Mouse (Mus musculus) liver, embryonic 11.5 days (tissue): ENCODE measurements around the gene Rgs8. TPM values are rescaled to one million over a fixed set of nuclear protein-coding genes. Genes with fewer than 3 reads are reported as not detected.

Experiments used
- ATAC-seq: fragments of 200-750 bp; cut with Nextera tagmentation; replicated peaks from 2 replicates; pipeline ENCODE4 v1.8.0; 2017; ENCODE audit warnings: moderate number of reproducible peaks, mild to moderate bottlenecking, moderate TSS enrichment, moderate library complexity; ENCODE audit not compliant: low FRiP score
- DNase-seq: peaks from one replicate; pipeline ENCODE4 v3.0.0-alpha.2; 2017; ENCODE audit warnings: low spot score
- H3K27ac ChIP-seq: fragments of 300-500 bp; sonication (generic); 2 replicates; pipeline ENCODE4 v1.5.1; 2014; ENCODE audit warnings: mild to moderate bottlenecking, low read depth, low read length, control low read depth
- H3K27me3 ChIP-seq: fragments of 300-500 bp; sonication (generic); replicated peaks from 2 replicates; pipeline ENCODE4 v1.6.1; 2014; ENCODE audit warnings: low read length, mixed read lengths; ENCODE audit not compliant: control insufficient read depth, insufficient read depth
- H3K36me3 ChIP-seq: fragments of 300-500 bp; sonication (generic); 2 replicates; pipeline ENCODE4 v1.6.1; 2014; ENCODE audit warnings: mild to moderate bottlenecking, low read length, moderate library complexity, mixed read lengths; ENCODE audit not compliant: control insufficient read depth, insufficient read depth
- H3K4me1 ChIP-seq: fragments of 300-500 bp; sonication (generic); replicated peaks from 2 replicates; pipeline ENCODE4 v1.6.1; 2014; ENCODE audit warnings: low read length, mixed read lengths; ENCODE audit not compliant: control insufficient read depth, insufficient read depth
- H3K4me2 ChIP-seq: fragments of 300-500 bp; sonication (generic); 2 replicates; pipeline ENCODE4 v1.6.1; 2014; ENCODE audit warnings: mild to moderate bottlenecking, control low read depth, moderate library complexity
- H3K4me3 ChIP-seq: fragments of 300-500 bp; sonication (generic); 2 replicates; pipeline ENCODE4 v1.5.1; 2014; ENCODE audit warnings: low read depth, low read length, control low read depth
- H3K9ac ChIP-seq: fragments of 300-500 bp; sonication (generic); 2 replicates; pipeline ENCODE4 v1.6.1; 2014; ENCODE audit warnings: low read depth, low read length, control low read depth
- H3K9me3 ChIP-seq: fragments of 300-500 bp; sonication (generic); 2 replicates; pipeline ENCODE4 v1.6.1; 2016; ENCODE audit warnings: low read length, inconsistent platforms, mixed read lengths; ENCODE audit not compliant: control insufficient read depth
- WGBS: fragments of 180-500 bp; shearing (Covaris S2); extraction: QIAGEN DNeasy Blood & Tissue Kit; methylation state at CpG from one replicate; pipeline ENCODE4 v1.1.7; 2014; 5-methylcytosine and 5-hydroxymethylcytosine counted together
- polyA plus RNA-seq: library from polyadenylated mRNA; unstranded; fragments of >200 nt; fragmentation: Nextera tagmentation; extraction: Ambion mirVana; gene quantifications from 2 replicates; pipeline ENCODE4 v1.2.1, GENCODE M21; 2014

Rgs8 gene
- polyA plus RNA-seq, 1 experiment from 2014 or later, result 0.19 TPM

DNA sequence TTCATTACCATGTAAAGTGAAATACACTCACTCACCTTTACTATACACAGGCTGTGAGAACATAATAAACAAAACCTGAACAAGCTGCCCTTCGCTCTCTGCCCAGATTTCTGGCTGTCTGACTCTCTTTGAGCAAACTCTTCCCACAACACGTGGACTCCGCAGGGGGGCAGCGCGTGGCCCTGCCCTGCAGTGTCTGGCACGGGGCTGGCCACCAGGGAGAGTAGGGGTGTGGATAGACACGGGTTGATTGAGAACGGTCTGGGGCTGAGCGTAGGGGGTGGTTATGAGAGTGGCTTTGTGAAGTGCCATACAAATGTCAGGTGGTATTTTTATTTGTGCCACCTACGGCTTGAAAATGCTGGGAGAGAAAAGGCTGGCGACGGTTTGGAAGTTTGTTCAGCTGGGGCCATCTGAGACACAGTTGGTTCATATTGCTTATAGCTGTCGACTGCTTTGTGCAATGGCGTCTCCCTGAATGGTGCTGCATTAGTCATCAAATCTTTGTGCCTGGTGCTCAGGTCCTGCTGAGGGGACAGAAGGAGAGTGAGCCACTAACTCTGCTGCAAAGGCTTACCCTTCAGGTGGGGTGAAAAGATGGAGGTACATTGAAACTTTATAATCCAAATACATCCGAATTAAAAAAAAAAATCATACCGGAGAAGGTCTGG is 44.9 kb downstream of the Rgs8 start:
- Histone ChIP-seq H3K9ac (no peak overlapping the region), H3K4me2 (no peak overlapping the region), H3K4me1 (no peaks in the 10 kb centered on the region), H3K4me3 (no peak overlapping the region), H3K9me3 (no peaks in the 10 kb centered on the region), H3K27me3 (no peaks in the 10 kb centered on the region), H3K27ac (no peak overlapping the region), H3K36me3 (no peaks in the 10 kb centered on the region)
- ATAC-seq (no peak), DNase-seq (no peak)
- WGBS, result 78% methylated on average over 16 of the region's 16 CpGs

DNA sequence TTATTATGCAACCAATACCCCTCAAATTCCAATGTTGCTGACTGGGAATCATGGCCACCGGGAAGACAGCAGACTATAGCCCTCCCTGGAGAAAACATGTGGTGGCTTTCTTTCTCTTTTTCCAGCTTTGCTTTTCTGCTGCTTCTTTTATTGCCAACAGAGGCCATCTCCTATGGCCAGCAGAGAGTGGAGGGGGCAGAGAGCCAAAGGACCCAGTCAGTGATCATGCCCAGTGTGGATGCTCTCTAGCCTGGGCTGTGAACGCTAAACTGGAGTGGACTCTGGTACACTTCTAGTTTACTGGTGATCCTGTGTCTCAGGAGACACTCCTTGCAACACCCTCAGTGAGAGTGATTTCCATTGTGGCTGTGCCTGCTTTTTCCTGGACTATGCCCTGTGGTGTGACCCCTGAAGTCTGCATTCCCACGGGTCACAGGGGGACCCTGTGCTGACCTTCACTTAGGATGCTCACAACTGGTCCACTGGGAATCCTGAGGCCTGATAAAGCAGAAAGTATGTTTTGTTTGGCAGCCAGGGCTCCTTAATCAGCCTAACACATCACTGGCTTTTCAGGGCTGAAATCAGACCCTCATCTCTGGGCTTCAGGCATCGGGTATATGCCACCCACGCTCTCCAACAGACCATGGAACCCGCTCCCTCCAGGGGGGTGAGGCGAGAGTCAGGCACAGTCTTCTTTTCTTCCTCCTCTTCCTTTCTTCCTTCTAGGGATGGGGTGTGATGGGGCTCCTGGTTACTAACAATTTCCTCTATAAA is 45.7 kb downstream of the Rgs8 start:
- Histone ChIP-seq H3K9me3 (no peaks in the 10 kb centered on the region), H3K36me3 (no peaks in the 10 kb centered on the region), H3K4me1 (no peaks in the 10 kb centered on the region), H3K4me3 (no peak overlapping the region), H3K27ac (no peak overlapping the region), H3K27me3 (no peaks in the 10 kb centered on the region), H3K4me2 (no peak overlapping the region), H3K9ac (no peak overlapping the region)
- 72% methylated on average over 7 of the region's 7 CpGs for WGBS
- ATAC-seq (no peak), DNase-seq (no peak)

DNA sequence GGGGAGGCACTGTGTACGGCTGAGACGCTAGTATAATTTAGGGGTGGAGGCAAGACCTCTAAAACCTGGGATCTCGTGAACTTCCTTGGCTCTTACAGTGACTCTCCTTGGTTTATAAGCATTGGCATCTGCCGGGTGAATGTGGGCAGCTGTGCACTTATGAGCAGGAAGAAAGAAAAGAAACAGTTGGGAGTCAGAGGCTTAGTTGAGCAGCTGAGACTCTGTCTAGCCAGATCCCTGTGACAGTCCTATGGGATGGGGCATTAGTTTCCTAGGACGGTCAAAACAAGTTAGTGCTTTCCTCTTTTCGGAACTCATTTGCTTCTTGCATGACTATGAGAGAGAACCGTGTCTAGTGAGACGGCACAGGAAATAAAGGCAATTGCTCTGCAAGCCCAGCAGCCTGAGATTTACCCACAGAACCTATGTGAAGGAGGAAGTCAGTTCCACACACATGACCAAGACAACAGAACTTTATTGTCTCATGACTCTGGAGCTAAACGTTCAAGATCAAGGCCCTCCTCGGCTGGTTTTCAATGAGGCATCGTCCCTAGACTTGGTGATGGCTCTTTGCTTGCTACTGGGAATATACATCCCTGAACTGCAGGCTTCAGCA is 47.7 kb downstream of the Rgs8 start:
- Histone ChIP-seq H3K9ac (no peak overlapping the region), H3K27ac (no peak overlapping the region), H3K4me3 (no peak overlapping the region), H3K4me2 (no peak overlapping the region), H3K9me3 (no peaks in the 10 kb centered on the region), H3K27me3 (peaks cover 3% of the 10 kb centered on the region; the same call in 1 of the 2 replicates), H3K4me1 (no peaks in the 10 kb centered on the region), H3K36me3 (no peaks in the 10 kb centered on the region)
- ATAC-seq (no peak), DNase-seq (no peak)
- WGBS, result 74% methylated on average over 11 of the region's 11 CpGs

DNA sequence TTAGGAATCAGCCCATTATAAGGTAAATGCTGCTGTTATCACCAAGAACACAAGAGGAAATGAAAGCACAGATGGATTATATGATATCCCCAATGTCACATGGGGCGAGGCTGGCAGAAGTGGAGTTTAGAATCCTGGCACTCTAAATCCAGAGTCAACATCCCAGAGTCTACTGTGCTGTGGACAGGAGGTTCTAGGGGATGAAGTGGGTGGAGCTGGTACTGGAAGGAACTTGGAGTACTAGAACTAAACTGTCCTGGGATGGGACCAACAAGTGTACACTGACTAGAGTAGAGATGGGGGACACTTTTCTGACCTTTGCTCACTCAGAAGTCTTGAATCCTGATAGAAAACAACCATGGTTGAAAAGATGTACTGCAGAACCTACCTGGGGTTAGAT is 48.6 kb downstream of the Rgs8 start:
- no peak overlapping the region for H3K4me3 ChIP-seq
- H3K27me3 ChIP-seq, result peaks cover 3% of the 10 kb centered on the region; the same call in 1 of the 2 replicates
- no peaks in the 10 kb centered on the region for H3K9me3 ChIP-seq
- ATAC-seq (no peak), DNase-seq (no peak)
- 78% methylated on average over 1 of the region's 1 CpGs for WGBS
- H3K4me2 ChIP-seq, result no peak overlapping the region
- no peaks in the 10 kb centered on the region for H3K36me3 ChIP-seq
- H3K9ac ChIP-seq, result no peak overlapping the region
- no peak overlapping the region for H3K27ac ChIP-seq
- no peaks in the 10 kb centered on the region for H3K4me1 ChIP-seq

DNA sequence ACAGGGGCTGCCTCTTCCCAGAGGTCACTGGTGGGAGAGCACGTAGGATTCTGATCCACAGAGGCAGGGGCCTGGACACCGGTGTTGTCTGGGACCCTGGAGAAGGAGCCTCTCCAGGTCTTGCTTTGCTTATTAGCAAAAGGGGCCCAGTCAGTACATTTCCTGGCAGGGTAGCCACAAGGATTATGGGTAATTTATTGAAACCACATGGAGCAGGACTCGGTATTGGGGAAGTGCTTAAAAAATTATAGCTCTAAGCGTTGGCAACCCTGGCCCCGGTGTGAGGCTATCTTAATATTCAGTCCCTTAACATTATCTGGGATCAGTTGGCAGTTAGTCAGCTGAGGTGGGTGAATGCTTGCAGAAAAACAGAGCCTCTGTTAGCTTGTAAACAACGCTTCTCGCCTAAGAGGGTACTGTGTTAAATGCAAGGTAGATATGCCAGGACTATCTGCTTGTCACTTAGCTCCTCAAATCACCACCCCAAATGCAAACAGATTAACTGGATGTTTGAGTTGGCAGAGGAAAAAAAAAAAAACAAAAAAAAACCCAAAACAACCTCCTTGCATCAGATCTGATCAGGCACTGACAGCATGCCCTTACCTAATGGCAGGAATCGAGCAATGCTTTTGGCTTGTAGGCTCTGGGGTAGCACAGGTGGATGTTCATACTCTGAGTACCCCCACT is 49.5 kb downstream of the Rgs8 start:
- DNase-seq (no peak), ATAC-seq (no peak)
- WGBS, result 70% methylated on average over 8 of the region's 8 CpGs
- Histone ChIP-seq H3K27ac (no peak overlapping the region), H3K4me2 (no peak overlapping the region), H3K9ac (no peak overlapping the region), H3K4me3 (no peak overlapping the region), H3K4me1 (no peaks in the 10 kb centered on the region), H3K9me3 (no peaks in the 10 kb centered on the region), H3K27me3 (peaks cover 3% of the 10 kb centered on the region; the same call in 1 of the 2 replicates), H3K36me3 (no peaks in the 10 kb centered on the region)

DNA sequence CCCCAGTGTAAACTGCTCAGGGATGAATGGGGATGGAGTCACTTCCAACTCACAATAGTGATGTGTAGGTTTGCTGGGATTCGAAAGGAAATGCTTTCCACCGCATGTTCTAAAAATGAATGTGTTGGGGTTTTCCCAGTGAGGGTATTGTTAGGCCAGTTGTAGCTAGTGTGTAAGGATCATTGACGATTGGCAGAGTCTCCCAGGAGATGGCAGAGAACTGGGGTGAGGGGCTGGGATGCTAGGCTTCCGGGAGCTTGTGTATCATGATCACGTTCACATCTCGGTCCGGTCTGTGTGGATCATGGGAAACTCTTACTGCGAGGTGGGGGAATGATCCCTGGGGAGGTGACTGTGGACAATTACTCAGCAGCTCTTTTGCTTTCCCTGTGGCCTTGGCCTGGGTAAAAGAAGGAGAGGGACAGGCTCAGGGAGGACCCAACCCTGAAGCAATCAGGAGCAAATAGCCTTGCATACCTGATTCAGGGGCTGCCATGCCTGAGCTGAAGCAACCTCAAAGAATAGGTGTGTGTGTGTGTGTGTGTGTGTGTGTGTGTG is 50.1 kb downstream of the Rgs8 start:
- Histone ChIP-seq H3K4me1 (no peaks in the 10 kb centered on the region), H3K4me3 (no peak overlapping the region), H3K9ac (no peak overlapping the region), H3K27me3 (peaks cover 3% of the 10 kb centered on the region; the same call in 1 of the 2 replicates), H3K27ac (no peak overlapping the region), H3K36me3 (no peaks in the 10 kb centered on the region), H3K4me2 (no peak overlapping the region), H3K9me3 (no peaks in the 10 kb centered on the region)
- ATAC-seq (no peak), DNase-seq (no peak)
- WGBS, result 72% methylated on average over 8 of the region's 8 CpGs

DNA sequence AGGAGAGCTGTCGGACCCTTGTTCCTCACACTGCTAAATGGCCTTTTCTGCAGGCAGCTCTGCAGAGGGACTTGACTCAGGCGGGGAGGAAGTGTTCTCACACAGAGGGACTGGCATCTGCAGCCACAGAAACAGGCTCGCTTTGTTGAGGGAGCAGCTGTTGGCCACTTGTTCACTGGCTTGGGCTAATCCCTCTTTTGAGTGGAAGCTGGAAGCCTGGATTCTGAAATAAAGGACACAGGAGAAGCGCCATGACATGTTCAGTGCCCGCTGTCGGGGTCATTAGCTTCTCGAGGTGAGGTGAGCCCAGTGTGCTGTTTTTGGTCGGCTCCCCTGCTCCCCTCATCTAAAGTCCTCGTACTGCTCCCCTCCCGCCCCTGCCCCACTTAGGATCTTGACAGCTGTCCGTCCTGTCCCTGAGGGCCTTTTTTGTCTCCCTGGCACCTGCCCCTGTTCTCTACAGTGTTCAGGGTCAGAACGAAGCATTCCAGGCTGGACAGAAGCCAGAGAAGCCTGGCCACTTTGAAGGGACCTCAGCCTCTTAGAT is 50.7 kb downstream of the Rgs8 start:
- no peak overlapping the region for H3K4me2 ChIP-seq
- H3K9ac ChIP-seq, result no peak overlapping the region
- DNase-seq, result no peak

DNA sequence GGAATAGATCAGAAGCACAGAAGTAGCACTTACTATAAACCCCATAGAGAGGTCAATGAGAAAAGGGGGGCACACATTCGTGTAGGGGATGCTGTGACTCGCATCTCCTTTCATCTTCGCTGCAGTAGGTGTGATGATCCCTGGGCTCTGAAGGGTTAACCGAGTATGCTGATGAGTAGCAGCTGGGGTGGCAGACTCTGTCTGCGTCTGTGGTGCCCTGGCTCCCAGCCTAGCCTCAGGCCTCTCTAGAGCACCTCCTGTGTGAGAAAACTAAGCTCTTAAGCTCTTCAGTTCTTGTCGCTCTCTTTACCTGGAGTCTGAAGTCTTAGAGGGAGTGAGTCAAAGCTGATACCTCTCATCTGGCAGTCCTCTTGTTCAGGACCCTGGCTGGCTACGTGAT is 51.3 kb downstream of the Rgs8 start:
- Histone ChIP-seq H3K4me1 (no peaks in the 10 kb centered on the region), H3K27ac (no peak overlapping the region), H3K9ac (no peak overlapping the region), H3K27me3 (peaks cover 3% of the 10 kb centered on the region; the same call in 1 of the 2 replicates), H3K36me3 (no peaks in the 10 kb centered on the region), H3K9me3 (no peaks in the 10 kb centered on the region), H3K4me3 (no peak overlapping the region), H3K4me2 (no peak overlapping the region)
- 25% methylated on average over 7 of the region's 7 CpGs for WGBS
- no peak for ATAC-seq
- DNase-seq, result no peak

More for the DNA sequence above, 50.7 kb downstream of the Rgs8 start:
- WGBS, result 21% methylated on average over 12 of the region's 12 CpGs
- no peak overlapping the region for H3K4me3 ChIP-seq
- no peak overlapping the region for H3K27ac ChIP-seq
- H3K9me3 ChIP-seq, result no peaks in the 10 kb centered on the region
- no peaks in the 10 kb centered on the region for H3K36me3 ChIP-seq
- ATAC-seq, result no peak
- no peaks in the 10 kb centered on the region for H3K4me1 ChIP-seq
- peaks cover 3% of the 10 kb centered on the region; the same call in 1 of the 2 replicates for H3K27me3 ChIP-seq
